Mouse (Mus musculus) left cerebral cortex, postnatal 14 days (tissue): ENCODE measurements around the gene Trappc1. TPM values are rescaled to one million over a fixed set of nuclear protein-coding genes. Genes with fewer than 3 reads are reported as not detected.
"Not testable (repeated sequence)": the region's sequence is repeated elsewhere in the genome, so short reads cannot be mapped to it uniquely, and the experiment has no call there.

Experiments used
- DNase-seq, 2 experiments: peaks; one replicate each; pipeline ENCODE4 v3.0.0; 2021 to 2022; ENCODE audit warnings: low spot score in 2 of 2, mixed read lengths in 1 of 2
- intact Hi-C: fragments of 180-260 bp; cut with DNase I; formaldehyde crosslinking; loops from one replicate; pipeline ENCODE4 v1.15.1; 2025
- long read RNA-seq, 2 experiments: library from polyadenylated mRNA; stranded (forward); transcript quantifications; one replicate each; pipeline ENCODE4 v2.0.0; 2021
- total RNA-seq, 2 experiments: library from RNA; stranded (reverse); gene quantifications; 2 replicates each; pipeline ENCODE4 v1.2.3; 2021

Trappc1 gene
- total RNA-seq: 10 to 100 TPM; 60.1 to 67.7 TPM
- long read RNA-seq, experiment 1, transcript Trappc1-202 (4 exons, 759 nt): minor isoform, 16 of 59 reads
- long read RNA-seq, experiment 1, transcript Trappc1-203 (5 exons, 751 nt): major isoform, 35 of 59 reads
- long read RNA-seq, experiment 1, partial matches to known transcripts: 1 of 59 reads
- long read RNA-seq, experiment 1, other reads (novel, unspliced or antisense): 7 of 59 reads
- long read RNA-seq, experiment 2, transcript Trappc1-203 (5 exons, 751 nt): major isoform, 20 of 43 reads
- long read RNA-seq, experiment 2, transcript Trappc1-202 (4 exons, 759 nt): minor isoform, 13 of 43 reads
- long read RNA-seq, experiment 2, partial matches to known transcripts: 1 of 43 reads
- long read RNA-seq, experiment 2, other reads (novel, unspliced or antisense): 9 of 43 reads

DNA sequence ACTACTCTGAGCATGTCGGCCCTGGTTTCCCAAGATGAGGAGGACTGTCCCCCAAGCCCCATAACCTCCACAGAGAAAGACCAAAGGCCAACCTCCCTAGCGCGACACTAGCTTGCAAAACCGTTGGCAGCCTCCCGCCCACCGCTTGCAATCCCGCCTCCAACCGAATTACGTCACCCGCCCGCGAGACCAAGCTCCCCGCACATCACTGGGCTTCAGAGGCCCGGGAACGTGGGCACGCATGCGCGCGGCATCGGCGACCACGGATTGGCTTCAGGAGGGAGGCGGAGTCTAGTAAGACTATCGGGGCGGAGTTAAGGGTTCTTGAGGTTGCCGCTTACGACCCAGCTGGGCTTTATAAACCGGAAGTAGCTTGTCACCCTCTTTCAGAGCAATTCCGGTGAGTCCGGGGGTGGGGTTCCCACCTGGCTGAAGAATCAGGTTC lies at the start of gene Trappc1, which contains the start of gene Cntrob:
TSS of gene Trappc1 (plus strand) at position 314 of the 445 bp plus-strand sequence.
TSS of gene Cntrob (minus strand) at position 109 of the 445 bp plus-strand sequence.
- peak; percentile 99 for DNase-seq
- intact Hi-C loops: loop anchor here (5.0 kb wide), 1 partner anchor 56 kb away; no protein-coding TSS in a partner anchor

DNA sequence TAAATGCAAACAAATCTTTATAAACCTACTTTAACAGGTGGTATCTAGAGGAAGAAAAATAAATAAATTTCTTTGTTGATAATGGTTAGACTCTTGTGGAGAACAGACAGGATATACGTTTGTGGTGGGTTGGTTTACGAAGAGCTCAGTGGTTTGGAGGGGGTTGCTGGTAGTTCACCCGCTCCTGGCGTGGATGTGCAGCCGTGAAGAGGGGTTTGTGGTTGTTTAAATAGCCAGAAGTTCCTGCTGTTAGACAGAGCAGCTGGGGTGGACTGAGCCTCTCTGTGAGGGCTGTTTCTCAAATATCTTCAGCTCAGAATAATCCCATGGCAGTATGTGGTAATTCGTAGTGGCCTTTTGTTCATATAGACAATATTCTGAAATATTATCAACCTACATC lies 48.1 kb upstream of the Trappc1 start:
- DNase-seq: no peak
- intact Hi-C loops: no loop called here

DNA sequence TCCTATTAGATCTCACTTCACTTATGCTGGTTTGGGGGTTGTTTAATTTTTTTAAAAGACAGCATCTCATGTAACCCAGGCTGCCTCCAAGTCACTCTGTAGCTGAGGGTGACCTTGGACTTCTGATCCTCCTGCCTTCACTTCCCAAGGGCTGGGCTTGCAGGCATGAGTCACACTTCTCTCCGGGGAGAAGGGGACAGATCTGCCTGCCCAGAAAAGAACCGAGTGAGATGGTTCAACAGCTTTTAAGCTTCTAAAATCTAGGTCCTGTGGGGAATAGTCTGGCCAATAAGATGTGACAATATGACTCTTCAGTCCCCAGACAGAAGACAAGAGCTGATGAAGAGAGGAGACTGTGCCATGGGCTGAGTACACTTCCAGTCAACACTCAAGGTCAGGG lies 47.7 kb upstream of the Trappc1 start:
- intact Hi-C loops: no loop called here
- no peak for DNase-seq

DNA sequence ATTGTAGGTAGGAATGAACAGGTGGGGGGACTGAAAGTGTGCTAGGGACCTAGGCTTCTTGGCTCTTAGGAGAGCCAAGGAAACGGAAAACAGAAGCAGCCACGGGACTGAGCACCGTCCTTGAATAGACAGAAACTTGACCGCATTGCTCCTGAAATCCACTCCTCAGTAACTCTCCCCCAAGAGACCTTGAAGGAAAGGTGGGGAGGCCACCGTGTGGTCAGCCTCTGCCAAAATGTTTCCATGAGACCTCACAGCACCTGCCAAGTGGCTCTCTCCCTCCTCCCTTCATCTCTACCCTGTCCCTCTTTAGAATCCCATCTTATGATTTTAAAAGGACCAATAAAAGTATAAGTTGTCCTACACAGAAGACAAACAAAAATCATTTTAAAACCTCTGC lies 46.5 kb upstream of the Trappc1 start:
- DNase-seq: no peak
- intact Hi-C loops: no loop called here

DNA sequence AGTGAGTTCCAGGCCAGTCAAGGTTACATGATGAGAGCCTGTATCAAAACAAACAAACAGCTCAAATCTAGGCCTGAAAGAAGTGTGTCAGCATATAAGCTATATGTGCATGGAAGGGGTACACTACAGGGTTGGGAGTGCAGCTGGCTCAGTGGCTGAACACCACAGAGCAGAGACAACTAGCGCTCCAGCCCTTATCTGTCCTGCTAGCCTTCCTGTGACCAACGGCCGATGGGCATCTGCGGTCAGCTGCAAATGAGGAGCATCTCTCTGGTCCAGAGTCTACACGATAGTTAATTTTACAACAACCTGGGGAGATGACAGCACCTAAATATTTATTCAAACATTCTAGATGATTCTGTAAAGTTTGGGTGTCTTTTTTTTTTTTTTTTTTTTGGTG lies 32.7 kb upstream of the Trappc1 start:
- no peak for DNase-seq
- intact Hi-C loops: no loop called here

DNA sequence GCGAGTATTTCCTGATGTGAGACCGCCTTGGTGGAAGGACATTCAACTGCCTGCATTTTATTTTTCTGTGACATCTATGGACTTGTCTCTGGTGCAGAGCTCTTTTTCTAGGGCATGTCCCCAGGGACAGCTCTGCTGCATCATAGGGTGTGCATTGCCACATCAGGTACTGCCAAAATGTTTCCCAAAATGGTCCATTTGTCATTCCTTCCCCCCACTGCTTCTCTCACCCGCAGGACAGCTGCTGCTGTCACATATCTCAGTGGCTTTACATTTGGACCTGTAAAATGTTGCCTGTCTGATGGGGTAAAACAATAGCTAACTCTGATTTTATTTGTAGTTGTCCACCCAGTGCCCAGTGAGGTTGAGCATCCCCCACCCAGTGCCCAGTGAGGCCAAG lies 28.5 kb upstream of the Trappc1 start:
- intact Hi-C loops: no loop called here
- no peak for DNase-seq

DNA sequence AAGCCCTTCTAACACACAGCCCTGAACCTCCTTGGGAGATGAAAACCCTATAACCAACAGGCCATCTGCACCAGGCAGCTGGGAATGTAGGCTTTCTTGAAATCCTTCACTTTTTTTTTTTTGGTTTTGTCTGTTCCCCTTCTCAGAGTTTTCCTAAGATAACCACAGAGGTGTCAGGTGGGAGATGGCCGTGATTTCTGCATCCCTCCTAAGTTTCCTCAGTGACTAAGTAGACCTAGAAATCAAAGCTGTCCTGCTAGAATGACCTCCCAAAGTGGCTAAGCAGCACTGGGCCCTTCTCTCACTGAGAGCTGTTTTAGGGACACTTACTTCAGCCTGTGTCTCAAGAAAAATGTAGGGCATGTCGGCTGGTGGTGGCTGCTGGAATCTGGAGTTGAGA lies 26.0 kb upstream of the Trappc1 start:
- DNase-seq: no peak
- intact Hi-C loops: no loop called here

DNA sequence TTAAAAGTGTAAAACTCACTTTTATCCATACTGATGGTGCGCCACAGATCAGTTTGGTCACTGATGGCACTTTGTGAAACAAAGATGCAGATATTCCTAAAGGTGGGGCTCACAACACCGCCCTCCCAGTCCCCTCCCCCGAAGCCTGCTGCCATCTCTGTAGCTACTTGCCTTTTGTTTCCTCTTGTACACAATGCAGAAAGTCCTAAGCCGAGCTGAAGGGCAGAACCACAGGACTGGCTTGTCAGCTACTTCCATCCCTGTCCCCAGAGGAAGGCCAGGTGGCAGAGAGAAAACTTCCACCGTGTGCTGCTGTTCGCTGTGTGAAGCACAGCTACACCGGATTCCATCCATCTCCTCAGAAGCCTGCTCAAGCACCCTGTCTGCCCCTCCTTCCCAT lies 25.5 kb upstream of the Trappc1 start:
- intact Hi-C loops: no loop called here
- DNase-seq: no peak

DNA sequence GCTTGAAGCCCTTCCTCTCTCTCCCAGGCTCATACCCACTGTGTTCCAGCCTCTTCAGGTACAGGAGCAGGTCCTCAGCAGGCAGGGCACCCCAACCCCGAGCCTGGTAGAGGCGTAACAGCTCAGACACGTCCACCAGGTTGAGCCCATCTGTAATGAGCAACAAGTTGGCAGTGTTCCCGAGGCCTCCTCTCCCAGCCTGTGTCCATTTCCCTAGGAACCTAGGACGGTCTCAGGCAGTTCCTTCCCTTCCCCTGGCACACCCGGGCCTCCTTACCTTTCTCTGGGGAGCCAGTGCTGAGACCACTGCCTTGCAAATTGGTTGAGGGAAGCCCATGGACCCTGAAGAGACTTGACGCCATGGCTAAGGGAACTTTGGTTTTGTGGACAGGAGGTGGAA lies 21.0 kb upstream of the Trappc1 start:
- DNase-seq: no peak
- intact Hi-C loops: no loop called here

DNA sequence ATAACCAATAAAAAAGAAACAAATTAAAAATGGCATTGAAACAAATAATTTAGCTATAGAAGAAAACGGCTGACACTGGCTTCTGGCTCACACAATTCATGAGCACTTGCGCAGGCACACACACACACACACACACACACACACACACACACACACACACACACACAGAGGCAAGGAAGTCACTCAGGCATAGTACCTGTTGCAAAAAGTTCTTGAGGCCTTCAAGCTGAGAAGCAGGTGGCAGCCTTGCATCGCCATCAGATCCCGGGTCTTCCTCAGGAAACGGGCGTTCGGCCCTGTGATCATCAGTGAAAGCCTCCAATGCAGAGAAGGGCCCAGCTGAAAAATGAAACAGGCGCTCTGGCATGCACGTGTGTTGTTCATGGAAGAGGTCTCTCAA lies 18.5 kb upstream of the Trappc1 start:
- no peak for DNase-seq
- intact Hi-C loops: no loop called here

DNA sequence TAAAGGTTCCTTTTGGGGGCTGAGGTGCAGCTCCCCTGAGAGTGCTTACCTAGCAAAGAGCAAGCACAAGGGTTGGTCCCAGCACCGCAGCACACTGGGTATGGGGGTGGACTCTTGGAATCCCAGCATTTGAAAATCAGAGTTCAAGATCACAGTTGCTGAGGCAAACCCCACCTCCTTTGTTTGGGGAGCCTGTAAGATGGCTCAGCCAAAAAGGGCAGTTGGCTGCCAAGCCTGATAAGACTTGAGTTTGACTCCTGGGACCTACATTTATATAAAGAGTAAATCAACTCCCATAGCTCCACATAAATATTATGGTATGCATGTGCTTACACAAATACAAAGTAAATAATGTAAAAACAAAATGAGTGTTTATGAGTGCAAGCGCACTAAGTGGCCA lies 17.7 kb upstream of the Trappc1 start:
- intact Hi-C loops: no loop called here
- DNase-seq: no peak

DNA sequence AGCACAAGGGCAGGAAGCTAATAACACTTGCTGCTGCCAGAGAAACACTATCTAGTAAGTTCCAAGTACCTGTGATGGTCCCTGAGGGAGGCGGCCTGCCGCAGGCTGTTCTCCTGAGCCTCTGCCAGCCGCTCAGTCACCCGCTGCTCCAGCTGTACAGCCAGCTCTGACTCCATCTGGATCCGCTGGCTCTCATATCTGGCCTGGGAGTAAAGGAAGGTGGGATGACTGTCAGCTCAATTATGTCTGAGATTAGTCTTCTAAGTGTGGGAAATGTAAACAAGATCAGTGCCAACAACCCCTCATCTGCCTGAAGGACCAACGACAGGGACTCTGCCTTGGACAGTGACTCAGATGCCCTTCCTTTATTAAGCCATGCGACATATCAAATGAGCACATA lies 12.5 kb upstream of the Trappc1 start:
- no peak for DNase-seq
- intact Hi-C loops: no loop called here

DNA sequence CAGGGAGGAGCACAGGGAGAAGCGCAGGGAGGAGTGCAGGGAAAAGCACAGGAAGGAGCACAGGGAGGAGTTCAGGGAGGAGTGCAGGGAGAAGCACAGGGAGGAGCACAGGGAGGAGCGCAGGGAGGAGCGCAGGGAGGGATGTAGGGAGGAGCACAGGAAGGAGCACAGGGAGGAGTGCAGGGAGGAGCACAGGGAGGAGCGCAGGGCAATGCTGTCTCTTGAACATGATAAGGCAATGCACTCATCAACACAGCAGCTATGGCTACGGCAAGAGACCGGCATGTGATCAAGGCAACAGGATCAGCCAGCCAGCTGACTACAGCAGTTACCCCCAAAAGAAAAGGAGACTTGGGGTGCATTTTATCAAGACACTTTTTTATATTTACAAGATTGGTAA lies 7.4 kb upstream of the Trappc1 start:
- intact Hi-C loops: no loop called here
- DNase-seq: no peak

DNA sequence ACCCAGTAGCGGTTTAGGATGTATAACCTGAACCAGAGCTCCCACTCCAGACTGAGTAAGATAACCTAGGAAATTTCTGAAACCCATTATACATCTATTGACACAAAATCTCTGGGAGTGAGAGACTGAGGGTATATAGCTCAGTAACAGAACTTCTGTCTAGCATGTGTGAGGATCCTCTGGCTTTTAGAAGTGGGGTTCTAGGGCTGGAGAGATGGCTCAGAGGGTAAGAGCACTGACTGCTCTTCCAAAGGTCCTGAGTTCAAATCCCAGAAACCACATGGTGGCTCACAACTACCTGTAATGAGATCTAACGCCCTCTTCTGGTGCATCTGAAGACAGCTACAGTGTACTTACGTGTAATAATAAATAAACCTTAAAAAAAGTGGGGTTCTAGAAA lies 5.8 kb upstream of the Trappc1 start:
- intact Hi-C loops: not testable (repeated sequence)

DNA sequence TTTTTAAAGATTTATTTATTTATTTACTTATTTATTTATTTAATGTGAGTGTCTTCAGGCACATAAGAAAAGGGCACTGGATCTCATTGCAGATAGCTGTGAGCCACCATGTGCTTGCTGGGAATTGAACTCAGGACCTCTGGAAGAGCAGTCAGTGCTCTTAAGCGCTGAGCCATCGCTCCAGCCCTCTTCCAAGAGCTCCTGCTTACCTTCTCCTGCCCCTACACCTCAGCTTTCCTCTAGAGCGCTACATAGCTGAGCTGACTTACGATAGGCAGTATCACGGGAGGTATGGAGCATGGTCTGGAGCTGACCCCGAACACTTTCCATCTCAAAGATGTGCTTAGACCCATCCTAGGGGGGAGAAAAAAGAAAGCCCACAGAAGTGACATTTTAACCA lies 2.2 kb upstream of the Trappc1 start:
- no peak for DNase-seq
- intact Hi-C loops: loop anchor here (5.0 kb wide), 1 partner anchor 54 kb away; no protein-coding TSS in a partner anchor

More for the DNA sequence above, 5.8 kb upstream of the Trappc1 start:
- DNase-seq: not testable (repeated sequence)

DNA sequence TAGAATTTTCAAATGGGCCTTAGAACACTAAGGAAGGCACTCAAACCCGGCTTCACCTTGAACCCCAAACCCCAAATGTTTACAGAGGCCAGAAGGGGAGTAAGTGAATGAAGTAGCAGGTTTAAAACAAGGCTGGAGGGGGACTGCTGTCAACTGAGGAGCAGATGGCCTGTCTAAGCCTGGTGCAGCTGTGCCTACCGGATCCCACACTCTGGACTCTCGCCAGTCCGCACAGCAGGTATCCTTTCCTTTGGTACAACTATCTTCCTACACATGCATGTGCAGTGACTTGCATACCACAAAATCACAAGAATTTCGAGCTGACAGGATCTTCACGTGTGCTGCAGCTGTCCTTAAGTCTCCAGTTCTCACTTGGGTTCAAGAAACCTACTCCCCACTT lies 1.8 kb upstream of the Trappc1 start:
- intact Hi-C loops: loop anchor here (5.0 kb wide), 1 partner anchor 55 kb away; no protein-coding TSS in a partner anchor

DNA sequence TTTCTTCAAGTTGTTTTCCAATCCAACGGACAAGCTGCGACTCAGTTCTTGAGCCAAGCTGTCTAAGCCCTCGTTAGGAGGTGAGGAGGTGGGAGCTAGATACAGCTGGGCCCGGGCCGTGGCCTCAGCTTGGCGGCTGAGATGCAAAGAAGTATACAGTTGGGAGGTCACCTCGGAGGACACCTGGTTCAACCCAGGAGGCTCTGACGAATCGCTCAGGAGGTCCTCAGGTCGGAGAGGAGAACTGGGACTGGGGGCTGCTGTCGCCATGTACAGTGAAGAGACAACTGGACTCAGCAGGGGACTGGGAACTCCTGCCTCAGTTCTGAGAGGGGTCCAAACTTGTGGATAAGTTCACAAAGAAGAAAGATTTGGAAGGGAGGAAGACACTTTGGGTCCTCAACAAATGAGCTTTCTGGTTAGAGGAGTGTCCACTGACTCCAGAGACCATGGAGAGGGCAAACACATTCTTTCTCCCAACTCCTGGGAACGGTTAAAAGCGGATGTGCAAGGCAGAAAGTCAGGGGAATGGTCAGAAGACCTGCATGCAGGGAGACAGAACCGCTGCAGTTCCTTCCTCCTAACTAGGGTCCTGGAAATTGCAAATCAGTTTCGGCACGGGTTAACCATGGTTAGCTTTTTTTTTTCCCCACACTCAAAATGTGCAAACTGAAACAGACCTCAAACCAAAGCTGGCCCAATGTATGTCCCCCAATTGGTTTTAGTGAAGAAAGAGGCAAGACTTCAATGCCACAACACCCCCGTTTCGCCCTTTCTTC lies 898 bp upstream of the Trappc1 start:
- intact Hi-C loops: loop anchor here (5.0 kb wide), 1 partner anchor 56 kb away; no protein-coding TSS in a partner anchor
- no peak for DNase-seq

More for the DNA sequence above, 1.8 kb upstream of the Trappc1 start:
- DNase-seq: peak in 1 of 2 experiments; percentile 62

DNA sequence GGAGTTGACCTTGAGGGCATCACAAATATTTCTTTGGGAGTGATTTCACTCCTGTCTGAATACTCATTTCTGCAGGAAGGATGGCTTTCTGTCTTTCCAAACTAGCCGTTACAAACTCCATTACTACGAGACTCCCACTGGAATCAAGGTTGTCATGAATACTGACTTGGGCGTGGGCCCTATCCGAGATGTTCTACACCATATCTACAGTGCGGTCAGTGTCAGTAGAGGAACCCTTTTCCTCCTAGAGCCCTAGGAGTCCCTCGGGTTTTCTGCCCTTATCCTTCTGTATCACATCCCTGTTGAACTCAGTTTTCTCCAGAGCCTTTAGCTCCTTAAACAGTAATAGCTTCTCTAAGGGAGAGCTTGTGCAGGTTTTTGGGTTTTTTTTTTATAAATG lies 969 bp downstream of the Trappc1 start:
- intact Hi-C loops: loop anchor here (5.0 kb wide), 2 partner anchors 43 to 57 kb away; partner anchors contain the start of gene Chd3
- DNase-seq: no peak

DNA sequence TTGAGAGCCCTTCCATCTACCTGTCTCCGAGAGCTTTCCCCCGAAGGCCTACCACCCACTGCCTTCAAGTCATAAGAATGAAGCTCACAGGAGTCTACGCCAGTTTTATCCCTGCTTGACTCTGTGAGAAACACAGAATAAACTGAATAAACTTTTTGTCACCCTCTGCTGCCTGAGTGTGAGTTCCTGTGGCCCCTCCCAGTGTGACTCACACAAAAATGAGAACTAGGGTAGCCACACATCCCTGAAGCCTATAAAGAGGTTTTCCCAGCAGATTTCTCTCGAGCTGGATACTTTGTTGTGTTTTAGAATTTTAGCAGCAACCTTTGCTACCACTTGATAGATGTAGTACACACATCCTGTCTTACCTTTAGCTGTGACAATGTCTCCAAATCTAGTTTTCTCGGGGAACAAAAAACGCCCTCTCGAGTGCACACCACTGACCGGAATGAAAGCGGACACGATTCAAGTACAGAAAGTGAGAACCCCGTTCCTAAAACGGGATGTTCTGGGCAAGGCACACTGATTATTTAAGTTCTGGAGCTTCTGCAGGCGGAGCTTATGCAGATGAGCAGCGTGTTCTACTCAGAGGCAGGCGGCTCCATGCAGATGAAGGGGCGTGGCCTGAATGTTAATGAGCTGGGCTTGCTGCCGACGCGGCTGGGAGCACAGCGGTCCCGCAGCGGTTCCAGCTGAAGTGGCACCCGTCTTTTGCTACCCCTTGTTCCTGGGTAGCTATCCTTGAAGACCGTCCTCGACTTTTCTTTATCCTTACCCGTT lies 2.0 kb downstream of the Trappc1 start, which contains the start of gene Kcnab3:
TSS of gene Kcnab3 (plus strand) at position 631 of the 780 bp plus-strand sequence.
- peak; percentile 87 to 93 for DNase-seq
- intact Hi-C loops: loop anchor here (5.0 kb wide), 1 partner anchor 41 kb away; the partner anchor contains the start of gene Chd3
